Mouse (Mus musculus) hindbrain, embryonic 11.5 days (tissue): Measurements from ENCODE around the gene Usf1. TPM values are rescaled to one million over a fixed set of nuclear protein-coding genes. Genes with fewer than 3 reads are reported as not detected.

ENCODE experiments used
- ATAC-seq: fragments of 200-750 bp; cut with Nextera tagmentation; 2 replicates; pipeline ENCODE4 v1.8.0; 2017; ENCODE audit warnings: mild to moderate bottlenecking, moderate TSS enrichment, moderate library complexity; ENCODE audit not compliant: low FRiP score
- DNase-seq: peaks from one replicate; pipeline ENCODE4 v3.0.0-alpha.2; 2015; ENCODE audit warnings: low spot score
- H3K27ac ChIP-seq: fragments of 300-500 bp; sonication (generic); 2 replicates; pipeline ENCODE4 v1.5.1; 2014; ENCODE audit warnings: mild to moderate bottlenecking, low read depth, low read length
- H3K27me3 ChIP-seq: fragments of 300-500 bp; sonication (generic); 2 replicates; pipeline ENCODE4 v1.6.1; 2014; ENCODE audit warnings: mild to moderate bottlenecking, low read length, moderate library complexity, mixed read lengths; ENCODE audit not compliant: control insufficient read depth, insufficient read depth
- H3K36me3 ChIP-seq: fragments of 300-500 bp; sonication (generic); 2 replicates; pipeline ENCODE4 v1.6.1; 2014; ENCODE audit warnings: mild to moderate bottlenecking, low read length, moderate library complexity, mixed read lengths; ENCODE audit not compliant: control insufficient read depth, insufficient read depth
- H3K4me1 ChIP-seq: fragments of 300-500 bp; sonication (generic); replicated peaks from 2 replicates; pipeline ENCODE4 v1.6.1; 2014; ENCODE audit warnings: low read length, mixed read lengths; ENCODE audit not compliant: control insufficient read depth, insufficient read depth
- H3K4me2 ChIP-seq: fragments of 300-500 bp; sonication (generic); replicated peaks from 2 replicates; pipeline ENCODE4 v1.6.1; 2014; ENCODE audit warnings: mild to moderate bottlenecking, low read depth, low read length
- H3K4me3 ChIP-seq: fragments of 300-500 bp; sonication (generic); 2 replicates; pipeline ENCODE4 v1.5.1; 2014; ENCODE audit warnings: low read depth, low read length
- H3K9ac ChIP-seq: fragments of 300-500 bp; sonication (generic); 2 replicates; pipeline ENCODE4 v1.6.1; 2014; ENCODE audit warnings: low read depth, low read length
- H3K9me3 ChIP-seq: fragments of 300-500 bp; sonication (generic); 2 replicates; pipeline ENCODE4 v1.6.1; 2016; ENCODE audit warnings: low read length; ENCODE audit not compliant: control insufficient read depth
- WGBS: fragments of 180-500 bp; shearing (Covaris S2); extraction: QIAGEN DNeasy Blood & Tissue Kit; methylation state at CpG from one replicate; pipeline ENCODE4 v1.1.7; 2014; 5-methylcytosine and 5-hydroxymethylcytosine counted together
- polyA plus RNA-seq: library from polyadenylated mRNA; unstranded; fragments of >200 nt; fragmentation: Nextera tagmentation; extraction: Ambion mirVana; gene quantifications from 2 replicates; pipeline ENCODE4 v1.2.1, GENCODE M21; 2014

Gene Usf1
- polyA plus RNA-seq, 1 experiment from 2014 or later: 122 TPM

DNA sequence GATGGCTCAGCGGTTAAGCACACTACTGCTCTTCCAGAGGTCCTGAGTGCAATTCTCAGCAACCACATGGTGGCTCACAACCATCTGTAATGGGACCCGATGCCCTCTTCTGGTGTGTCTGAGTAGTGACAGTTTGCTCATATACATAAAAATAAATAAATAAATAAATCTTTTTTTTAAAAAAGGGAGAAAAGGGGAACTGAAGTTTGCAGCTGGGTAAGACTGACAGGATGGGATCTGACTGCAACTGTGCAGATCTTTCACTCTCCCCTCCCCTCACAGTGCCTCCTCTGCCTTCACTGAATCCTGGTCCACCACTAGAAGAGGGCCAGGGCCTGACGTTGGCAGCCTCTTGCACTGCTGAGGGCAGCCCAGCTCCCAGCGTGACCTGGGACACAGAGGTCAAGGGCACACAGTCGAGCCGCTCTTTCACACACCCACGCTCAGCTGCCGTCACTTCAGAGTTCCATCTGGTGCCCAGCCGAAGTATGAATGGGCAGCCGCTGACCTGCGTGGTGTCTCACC, 29.0 kb upstream of the Usf1 start:
- no peak overlapping the region for H3K9ac ChIP-seq
- WGBS: 74% methylated on average over 11 of the region's 11 CpGs
- no peak for ATAC-seq
- no peak for DNase-seq
- H3K4me3 ChIP-seq: no peak overlapping the region
- no peaks in the 10 kb centered on the region for H3K36me3 ChIP-seq
- H3K9me3 ChIP-seq: no peaks in the 10 kb centered on the region
- H3K4me1 ChIP-seq: no peaks in the 10 kb centered on the region
- H3K4me2 ChIP-seq: no peak overlapping the region
- H3K27ac ChIP-seq: no peak overlapping the region
- H3K27me3 ChIP-seq: peaks cover 9% of the 10 kb centered on the region

DNA sequence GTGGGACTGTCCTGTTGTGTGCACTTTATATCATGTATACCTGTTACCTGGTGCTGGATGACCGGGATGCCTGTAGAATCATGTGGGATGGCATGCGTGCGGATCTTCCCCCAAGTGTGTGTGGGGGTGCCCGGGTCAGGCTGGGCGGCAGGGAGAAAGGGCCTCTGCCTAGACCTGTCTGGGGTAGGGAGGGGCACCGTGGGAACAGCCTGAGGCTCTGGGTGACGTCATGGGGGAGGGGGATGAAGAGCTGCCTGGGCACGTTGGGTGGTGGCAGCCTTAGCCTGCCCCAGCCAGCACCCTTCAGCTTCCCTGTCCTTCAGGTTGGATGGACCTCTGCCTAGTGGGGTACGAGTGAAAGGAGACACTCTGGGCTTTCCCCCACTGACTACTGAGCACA, 26.8 kb upstream of the Usf1 start:
- no peak overlapping the region for H3K27ac ChIP-seq
- WGBS: 75% methylated on average over 9 of the region's 9 CpGs
- ATAC-seq (no peak), DNase-seq (no peak)
- H3K9me3 ChIP-seq: no peaks in the 10 kb centered on the region
- H3K9ac ChIP-seq: no peak overlapping the region
- H3K4me2 ChIP-seq: no peak overlapping the region
- no peak overlapping the region for H3K4me3 ChIP-seq
- peaks cover 9% of the 10 kb centered on the region for H3K27me3 ChIP-seq
- no peaks in the 10 kb centered on the region for H3K4me1 ChIP-seq
- H3K36me3 ChIP-seq: no peaks in the 10 kb centered on the region

DNA sequence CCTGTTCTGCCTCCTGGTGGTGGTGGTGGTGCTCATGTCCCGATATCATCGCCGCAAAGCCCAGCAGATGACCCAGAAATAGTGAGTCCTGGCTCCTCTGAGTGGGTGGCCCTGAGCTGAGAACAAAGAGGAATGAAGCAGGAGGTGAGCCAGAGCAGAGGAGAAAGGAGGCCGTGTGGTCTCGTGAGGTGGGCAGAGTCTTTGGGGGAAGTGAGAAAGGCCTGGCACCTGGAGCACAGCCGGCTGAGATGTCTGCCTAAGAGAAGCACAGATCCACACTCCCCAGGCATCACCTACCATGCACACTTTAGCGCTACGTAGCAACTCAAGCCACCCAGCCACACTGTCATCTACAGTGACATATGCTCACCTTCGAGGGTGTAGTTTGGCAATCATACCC, 25.9 kb upstream of the Usf1 start:
- DNase-seq (no peak), ATAC-seq (no peak)
- H3K27ac ChIP-seq: no peak overlapping the region
- no peak overlapping the region for H3K4me2 ChIP-seq
- no peaks in the 10 kb centered on the region for H3K36me3 ChIP-seq
- H3K4me3 ChIP-seq: no peak overlapping the region
- H3K27me3 ChIP-seq: peaks cover 6% of the 10 kb centered on the region; the same call in 1 of the 2 replicates
- H3K9ac ChIP-seq: no peak overlapping the region
- no peaks in the 10 kb centered on the region for H3K4me1 ChIP-seq
- H3K9me3 ChIP-seq: no peaks in the 10 kb centered on the region
- 69% methylated on average over 9 of the region's 9 CpGs for WGBS

DNA sequence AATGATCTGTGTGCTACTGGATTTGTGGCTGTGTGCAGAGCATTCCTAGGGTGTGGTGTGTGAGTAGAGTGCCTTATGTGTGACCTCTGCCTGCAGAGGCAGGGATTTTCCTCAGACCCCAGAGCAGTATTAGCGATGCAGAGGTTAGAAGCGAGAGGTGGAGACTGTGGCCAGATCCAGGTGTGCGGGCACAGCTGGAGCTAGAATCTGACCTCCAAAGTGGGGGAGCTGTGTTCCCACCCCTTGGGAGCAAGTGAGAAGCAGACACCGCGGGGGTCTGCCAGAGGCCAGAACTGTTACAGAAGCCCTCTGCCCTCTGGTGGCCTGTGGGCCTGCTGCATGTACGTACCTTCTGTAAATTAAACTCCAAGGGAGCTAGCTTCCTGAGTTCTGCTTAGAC, 24.0 kb upstream of the Usf1 start:
- DNase-seq: peak; percentile 54
- 12% methylated on average over 6 of the region's 6 CpGs for whole genome bisulfite sequencing

DNA sequence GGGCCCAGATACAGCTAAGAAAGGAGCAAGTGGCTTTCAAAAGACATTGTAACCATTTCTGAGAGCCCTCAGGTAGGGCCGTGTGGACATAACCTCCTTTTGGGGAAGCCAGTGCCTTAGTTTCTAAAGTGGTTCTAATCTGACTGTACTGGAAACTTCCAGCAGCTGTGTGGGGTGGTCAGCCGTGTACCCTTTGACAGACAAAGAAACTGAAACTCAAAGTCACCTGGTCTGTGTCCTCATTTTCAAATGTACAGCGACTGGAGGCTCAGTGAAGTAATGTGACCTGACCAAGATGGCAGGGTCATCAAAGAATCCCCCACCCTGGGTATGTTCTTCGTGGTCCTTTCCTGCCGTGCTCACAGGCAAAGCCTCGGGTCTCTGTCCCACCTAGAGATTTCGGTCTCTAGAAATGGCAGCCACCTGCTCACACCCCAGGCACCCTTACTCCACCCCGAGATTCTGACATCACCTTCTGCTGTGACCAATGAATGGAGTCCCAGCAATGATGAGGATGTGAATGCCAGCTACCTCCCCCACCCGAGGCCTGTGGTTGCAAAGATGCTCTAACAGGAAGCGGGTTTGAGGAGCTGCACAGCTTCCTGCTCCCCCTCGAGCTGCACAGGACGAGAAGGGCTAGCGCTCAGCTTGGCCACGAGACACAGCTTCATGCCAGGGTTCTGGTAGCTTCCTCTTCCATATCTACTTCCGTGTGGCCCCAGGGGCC, 22.6 kb upstream of the Usf1 start, which contains the start of gene Arhgap30:
Arhgap30 (plus strand) TSS at position 579 of the 727 bp plus-strand sequence.
- H3K27me3 ChIP-seq: no peaks in the 10 kb centered on the region
- no peak within 1 kb of the TSS for H3K9ac ChIP-seq
- H3K4me1 ChIP-seq: no peaks in the 10 kb centered on the region
- no peaks in the 10 kb centered on the region for H3K36me3 ChIP-seq
- H3K4me2 ChIP-seq: no peak within 1 kb of the TSS
- no peak within 1 kb of the TSS for H3K27ac ChIP-seq
- DNase-seq (no peak), ATAC-seq (no peak)
- no peak within 1 kb of the TSS for H3K4me3 ChIP-seq
- no peaks in the 10 kb centered on the region for H3K9me3 ChIP-seq
- WGBS: 85% methylated on average over 15 of the region's 15 CpGs

More for the DNA sequence above, 24.0 kb upstream of the Usf1 start:
- H3K9ac ChIP-seq: no peak overlapping the region
- H3K9me3 ChIP-seq: no peaks in the 10 kb centered on the region
- no peak overlapping the region for H3K27ac ChIP-seq
- no peaks in the 10 kb centered on the region for H3K27me3 ChIP-seq
- H3K36me3 ChIP-seq: no peaks in the 10 kb centered on the region
- H3K4me3 ChIP-seq: no peak overlapping the region
- H3K4me1 ChIP-seq: no peaks in the 10 kb centered on the region
- no peak overlapping the region for H3K4me2 ChIP-seq
- ATAC-seq: no peak

DNA sequence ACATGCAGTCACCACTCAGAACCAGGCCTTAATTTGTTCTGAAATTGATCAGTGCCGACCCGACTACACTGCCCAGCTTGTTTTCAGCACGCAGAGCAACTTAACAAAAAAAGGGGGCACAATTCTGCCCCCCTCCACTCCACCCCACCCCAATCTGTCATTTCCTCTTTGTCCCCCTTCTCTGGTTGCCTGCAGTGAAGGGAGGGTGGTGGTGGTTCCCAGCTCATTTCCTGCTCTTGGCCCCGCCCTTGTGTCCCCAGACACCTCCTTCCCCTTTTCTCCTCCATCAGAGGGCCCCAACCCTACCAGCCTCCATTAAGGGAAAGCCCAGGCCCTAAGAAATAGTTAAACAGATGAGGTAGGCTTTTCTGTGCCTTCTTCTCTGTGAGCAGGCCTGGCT, 21.0 kb upstream of the Usf1 start:
- WGBS: 78% methylated on average over 4 of the region's 4 CpGs
- DNase-seq (no peak), ATAC-seq (no peak)
- no peaks in the 10 kb centered on the region for H3K4me1 ChIP-seq
- no peak overlapping the region for H3K9ac ChIP-seq
- no peak overlapping the region for H3K27ac ChIP-seq
- H3K4me2 ChIP-seq: no peak overlapping the region
- no peaks in the 10 kb centered on the region for H3K9me3 ChIP-seq
- no peaks in the 10 kb centered on the region for H3K27me3 ChIP-seq
- no peak overlapping the region for H3K4me3 ChIP-seq
- no peaks in the 10 kb centered on the region for H3K36me3 ChIP-seq

DNA sequence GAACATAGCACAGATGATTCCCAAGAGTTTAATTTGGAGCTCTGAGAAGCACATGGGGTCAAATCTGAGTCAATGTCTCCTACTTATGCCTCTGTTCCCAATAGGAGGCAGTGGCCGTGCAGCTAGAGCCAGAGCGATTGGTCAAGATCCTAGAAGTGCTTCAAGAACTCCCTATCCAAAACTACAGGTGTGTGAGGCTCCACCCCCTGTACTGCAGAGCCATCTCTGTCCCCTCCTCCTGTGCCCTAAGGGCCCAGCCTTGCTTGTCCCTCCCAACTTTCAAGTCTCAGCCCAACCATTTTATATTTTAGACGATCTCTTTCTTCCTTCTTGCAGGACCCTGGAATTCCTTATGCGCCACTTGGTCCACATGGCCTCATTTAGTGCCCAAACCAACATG, 9.3 kb upstream of the Usf1 start:
- DNase-seq (no peak), ATAC-seq (no peak)
- H3K4me1 ChIP-seq: no peaks in the 10 kb centered on the region
- no peak overlapping the region for H3K9ac ChIP-seq
- H3K27me3 ChIP-seq: no peaks in the 10 kb centered on the region
- H3K4me3 ChIP-seq: no peak overlapping the region
- no peak overlapping the region for H3K4me2 ChIP-seq
- H3K9me3 ChIP-seq: no peaks in the 10 kb centered on the region
- H3K27ac ChIP-seq: no peak overlapping the region
- 85% methylated on average over 4 of the region's 4 CpGs for WGBS
- H3K36me3 ChIP-seq: no peaks in the 10 kb centered on the region

DNA sequence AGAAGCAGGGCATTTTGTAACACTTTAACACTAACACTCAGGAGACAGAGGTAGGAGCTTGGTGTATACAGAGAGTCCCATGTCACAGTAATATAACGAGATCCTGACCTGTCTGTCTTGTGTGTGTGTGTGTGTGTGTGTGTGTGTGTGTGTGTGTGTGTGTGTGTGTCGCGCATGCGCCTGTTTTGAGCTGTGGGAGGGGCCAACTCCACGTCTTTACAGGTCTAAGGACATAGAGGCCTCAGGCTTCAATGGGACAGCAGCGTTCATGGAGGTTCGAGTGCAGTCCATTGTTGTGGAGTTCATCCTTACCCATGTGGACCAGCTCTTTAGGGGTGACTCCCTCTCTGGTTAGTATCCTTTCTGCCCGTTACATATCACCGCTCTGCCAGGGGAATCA, 8.1 kb upstream of the Usf1 start:
- H3K9me3 ChIP-seq: no peaks in the 10 kb centered on the region
- no peak overlapping the region for H3K4me2 ChIP-seq
- H3K9ac ChIP-seq: no peak overlapping the region
- H3K27ac ChIP-seq: no peak overlapping the region
- H3K4me3 ChIP-seq: no peak overlapping the region
- whole genome bisulfite sequencing: 88% methylated on average over 9 of the region's 9 CpGs
- H3K27me3 ChIP-seq: no peaks in the 10 kb centered on the region
- ATAC-seq (no peak), DNase-seq (no peak)
- no peaks in the 10 kb centered on the region for H3K4me1 ChIP-seq
- H3K36me3 ChIP-seq: no peaks in the 10 kb centered on the region

DNA sequence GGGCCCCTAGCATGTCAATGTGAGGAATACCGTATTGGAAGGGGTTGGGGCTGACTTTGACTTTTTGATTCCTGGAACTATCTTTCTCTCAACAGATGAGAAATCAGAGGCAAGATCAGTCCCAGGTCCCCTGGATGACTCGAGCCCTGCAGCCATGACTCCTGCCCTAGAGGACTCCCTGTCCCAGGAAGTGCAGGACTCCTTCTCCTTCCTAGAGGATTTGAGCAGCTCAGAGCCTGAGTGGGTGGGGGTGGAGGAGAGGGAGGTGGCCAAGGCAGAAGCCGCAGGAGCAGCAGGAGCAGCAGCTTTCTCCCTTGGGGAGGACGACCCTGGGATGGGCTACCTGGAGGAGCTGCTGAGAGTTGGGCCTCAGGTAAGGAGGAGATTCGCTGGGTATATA, 3.9 kb upstream of the Usf1 start:
- 76% methylated on average over 5 of the region's 5 CpGs for WGBS
- Histone ChIP-seq H3K4me3 (no peak overlapping the region), H3K36me3 (no peaks in the 10 kb centered on the region), H3K9ac (no peak overlapping the region), H3K4me2 (no peak overlapping the region), H3K27ac (no peak overlapping the region), H3K4me1 (no peaks in the 10 kb centered on the region), H3K9me3 (no peaks in the 10 kb centered on the region), H3K27me3 (no peaks in the 10 kb centered on the region; the same call in 1 of the 2 replicates)
- DNase-seq (no peak), ATAC-seq (no peak)
